Mouse (Mus musculus) neural tube, embryonic 14.5 days (tissue): ENCODE measurements around the gene Fryl. TPM values are rescaled to one million over a fixed set of nuclear protein-coding genes. Genes with fewer than 3 reads are reported as not detected.

Source experiments
- ATAC-seq: fragments of 200-750 bp; cut with Nextera tagmentation; 2 replicates; pipeline ENCODE4 v1.8.0; 2017; ENCODE audit warnings: low read depth, mild to moderate bottlenecking, moderate TSS enrichment, moderate library complexity
- H3K27ac ChIP-seq: fragments of 300-500 bp; sonication (generic); 2 replicates; pipeline ENCODE4 v1.5.1; 2014; ENCODE audit warnings: low read depth, mild to moderate bottlenecking, control low read depth, low read length, moderate library complexity, mixed read lengths
- H3K27me3 ChIP-seq: fragments of 300-500 bp; sonication (generic); 2 replicates; pipeline ENCODE4 v1.6.1; 2014; ENCODE audit warnings: low read length; ENCODE audit not compliant: control insufficient read depth, insufficient read depth
- H3K36me3 ChIP-seq: fragments of 300-500 bp; sonication (generic); 2 replicates; pipeline ENCODE4 v1.6.1; 2014; ENCODE audit warnings: low read length, mixed read lengths; ENCODE audit not compliant: control insufficient read depth, insufficient read depth
- H3K4me1 ChIP-seq: fragments of 300-500 bp; sonication (generic); 2 replicates; pipeline ENCODE4 v1.6.1; 2014; ENCODE audit warnings: low read length; ENCODE audit not compliant: control insufficient read depth, insufficient read depth
- H3K4me2 ChIP-seq: fragments of 300-500 bp; sonication (generic); 2 replicates; pipeline ENCODE4 v1.6.1; 2014; ENCODE audit warnings: mild to moderate bottlenecking, low read depth, low read length, control low read depth
- H3K4me3 ChIP-seq: fragments of 300-500 bp; sonication (generic); 2 replicates; pipeline ENCODE4 v1.5.1; 2014; ENCODE audit warnings: low read depth, low read length, control low read depth, mixed read lengths
- H3K9ac ChIP-seq: fragments of 300-500 bp; sonication (generic); replicated peaks from 2 replicates; pipeline ENCODE4 v1.6.1; 2014; ENCODE audit warnings: low read depth, mild to moderate bottlenecking, control low read depth, low read length, mixed read lengths
- H3K9me3 ChIP-seq: fragments of 300-500 bp; sonication (generic); 2 replicates; pipeline ENCODE4 v1.6.1; 2016; ENCODE audit warnings: low read length; ENCODE audit not compliant: control insufficient read depth
- WGBS: fragments of 180-500 bp; shearing (Covaris S2); extraction: QIAGEN DNeasy Blood & Tissue Kit; methylation state at CpG from one replicate; pipeline ENCODE4 v1.1.7; 2014; 5-methylcytosine and 5-hydroxymethylcytosine counted together
- polyA plus RNA-seq: library from polyadenylated mRNA; unstranded; fragments of >200 nt; fragmentation: Nextera tagmentation; extraction: Ambion mirVana; gene quantifications from 2 replicates; pipeline ENCODE4 v1.2.1, GENCODE M21; 2014

The Fryl gene
- polyA plus RNA-seq, 1 experiment from 2014 or later, result 54.1 TPM

GRCm38 (mm10) chr5:73103657-73104056, 152.8 kb downstream of the Fryl start:
- ATAC-seq, result no peak
- Histone ChIP-seq H3K27me3 (no peaks in the 10 kb centered on the region), H3K36me3 (peaks cover 25% of the 10 kb centered on the region; the same call in 1 of the 2 replicates), H3K9ac (no peak overlapping the region), H3K4me3 (no peak overlapping the region), H3K4me1 (no peaks in the 10 kb centered on the region), H3K4me2 (no peak overlapping the region), H3K9me3 (no peaks in the 10 kb centered on the region), H3K27ac (no peak overlapping the region)
- 93% methylated on average over 7 of the region's 7 CpGs for WGBS

- Histone ChIP-seq H3K4me3 (no peak overlapping the region), H3K4me2 (no peak overlapping the region), H3K9me3 (no peaks in the 10 kb centered on the region), H3K36me3 (peaks cover 22% of the 10 kb centered on the region; the same call in 1 of the 2 replicates), H3K27ac (no peak overlapping the region), H3K27me3 (no peaks in the 10 kb centered on the region), H3K4me1 (no peaks in the 10 kb centered on the region), H3K9ac (no peak overlapping the region)
- no peak for ATAC-seq
- WGBS, result 58% methylated on average over 10 of the region's 10 CpGs
These were observed 154.0 kb downstream of the Fryl start for GRCm38 (mm10) chr5:73102342-73102989.

- WGBS, result 73% methylated on average over 8 of the region's 8 CpGs
- no peaks in the 10 kb centered on the region for H3K9me3 ChIP-seq
These were observed 164.2 kb downstream of the Fryl start for GRCm38 (mm10) chr5:73092236-73092635.

GRCm38 (mm10) chr5:73089158-73089557, 167.3 kb downstream of the Fryl start:
- WGBS, result 95% methylated on average over 17 of the region's 17 CpGs
- H3K27me3 ChIP-seq, result no peaks in the 10 kb centered on the region
- no peak for ATAC-seq
- no peak overlapping the region for H3K4me2 ChIP-seq
- no peaks in the 10 kb centered on the region for H3K9me3 ChIP-seq
- H3K27ac ChIP-seq, result no peak overlapping the region
- H3K4me3 ChIP-seq, result no peak overlapping the region
- no peak overlapping the region for H3K9ac ChIP-seq
- no peaks in the 10 kb centered on the region for H3K4me1 ChIP-seq
- peaks cover 30% of the 10 kb centered on the region for H3K36me3 ChIP-seq

More at GRCm38 (mm10) chr5:73092236-73092635, 164.2 kb downstream of the Fryl start:
- Histone ChIP-seq H3K27ac (no peak overlapping the region), H3K27me3 (no peaks in the 10 kb centered on the region), H3K4me3 (no peak overlapping the region), H3K4me2 (no peak overlapping the region), H3K4me1 (no peaks in the 10 kb centered on the region), H3K9ac (no peak overlapping the region), H3K36me3 (peaks cover 44% of the 10 kb centered on the region)
- ATAC-seq, result no peak

DNA sequence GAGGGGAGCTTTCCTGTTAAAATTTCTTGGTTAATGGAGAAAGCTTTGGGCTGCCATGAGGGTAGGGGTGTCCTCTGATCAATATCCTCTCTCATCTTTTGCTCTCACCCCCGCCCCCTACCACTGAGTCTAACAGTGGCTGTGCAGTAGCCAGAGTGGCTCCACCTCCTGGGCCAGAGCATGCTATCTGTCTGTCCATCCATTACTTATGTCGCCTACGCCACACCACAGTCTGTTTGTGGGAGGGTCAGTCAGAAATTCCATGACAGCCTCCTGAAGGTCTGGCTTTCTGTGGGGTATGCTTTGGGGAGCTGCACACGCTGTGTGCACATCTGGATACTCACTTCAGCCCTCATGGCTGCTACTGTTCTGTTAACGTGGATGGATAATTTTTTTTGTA, 174.9 kb downstream of the Fryl start:
- H3K27me3 ChIP-seq, result no peaks in the 10 kb centered on the region
- peaks cover 29% of the 10 kb centered on the region for H3K36me3 ChIP-seq
- no peak overlapping the region for H3K27ac ChIP-seq
- no peak overlapping the region for H3K4me2 ChIP-seq
- no peak overlapping the region for H3K9ac ChIP-seq
- WGBS, result 96% methylated on average over 5 of the region's 5 CpGs
- H3K9me3 ChIP-seq, result no peaks in the 10 kb centered on the region
- ATAC-seq, result no peak
- H3K4me3 ChIP-seq, result no peak overlapping the region
- H3K4me1 ChIP-seq, result no peaks in the 10 kb centered on the region

GRCm38 (mm10) chr5:73079801-73080200, 176.6 kb downstream of the Fryl start:
- Histone ChIP-seq H3K4me2 (no peak overlapping the region), H3K9ac (no peak overlapping the region), H3K9me3 (no peaks in the 10 kb centered on the region), H3K4me3 (no peak overlapping the region), H3K27ac (no peak overlapping the region), H3K4me1 (no peaks in the 10 kb centered on the region), H3K36me3 (peaks cover 32% of the 10 kb centered on the region), H3K27me3 (no peaks in the 10 kb centered on the region)
- 90% methylated on average over 5 of the region's 5 CpGs for WGBS
- no peak for ATAC-seq

DNA sequence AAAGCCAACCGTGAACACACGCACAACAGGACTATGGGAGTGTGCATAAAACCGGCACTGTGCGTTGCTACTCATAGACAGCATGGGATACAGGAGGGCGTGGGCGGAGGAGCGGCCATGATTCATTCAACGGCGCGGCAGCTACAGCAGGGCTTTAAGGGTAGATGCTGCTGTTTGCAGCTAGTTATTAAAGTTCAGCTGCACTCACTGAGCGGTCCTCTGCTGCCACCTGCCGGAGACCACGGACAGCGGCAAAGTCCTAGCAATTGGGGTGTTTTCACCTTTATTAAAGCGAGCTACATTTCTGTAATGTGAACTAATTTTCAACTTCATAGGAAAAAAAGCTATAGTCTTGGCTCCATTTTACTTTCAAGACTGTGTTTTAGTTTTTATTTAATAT, 185.1 kb downstream of the Fryl start:
- Histone ChIP-seq H3K4me1 (no peaks in the 10 kb centered on the region), H3K9me3 (no peaks in the 10 kb centered on the region), H3K36me3 (peaks cover 24% of the 10 kb centered on the region), H3K9ac (no peak overlapping the region), H3K4me2 (no peak overlapping the region), H3K4me3 (no peak overlapping the region), H3K27me3 (no peaks in the 10 kb centered on the region), H3K27ac (no peak overlapping the region)
- 33% methylated on average over 15 of the region's 15 CpGs for WGBS
- peak; percentile 78; the same call in 1 of the 2 replicates for ATAC-seq

GRCm38 (mm10) chr5:73066946-73067345, 189.5 kb downstream of the Fryl start:
- Histone ChIP-seq H3K4me2 (no peak overlapping the region), H3K4me1 (no peaks in the 10 kb centered on the region), H3K27me3 (no peaks in the 10 kb centered on the region), H3K9me3 (no peaks in the 10 kb centered on the region), H3K27ac (no peak overlapping the region), H3K9ac (no peak overlapping the region), H3K36me3 (peaks cover 28% of the 10 kb centered on the region), H3K4me3 (no peak overlapping the region)
- WGBS, result 63% methylated on average over 6 of the region's 6 CpGs
- ATAC-seq, result no peak

DNA sequence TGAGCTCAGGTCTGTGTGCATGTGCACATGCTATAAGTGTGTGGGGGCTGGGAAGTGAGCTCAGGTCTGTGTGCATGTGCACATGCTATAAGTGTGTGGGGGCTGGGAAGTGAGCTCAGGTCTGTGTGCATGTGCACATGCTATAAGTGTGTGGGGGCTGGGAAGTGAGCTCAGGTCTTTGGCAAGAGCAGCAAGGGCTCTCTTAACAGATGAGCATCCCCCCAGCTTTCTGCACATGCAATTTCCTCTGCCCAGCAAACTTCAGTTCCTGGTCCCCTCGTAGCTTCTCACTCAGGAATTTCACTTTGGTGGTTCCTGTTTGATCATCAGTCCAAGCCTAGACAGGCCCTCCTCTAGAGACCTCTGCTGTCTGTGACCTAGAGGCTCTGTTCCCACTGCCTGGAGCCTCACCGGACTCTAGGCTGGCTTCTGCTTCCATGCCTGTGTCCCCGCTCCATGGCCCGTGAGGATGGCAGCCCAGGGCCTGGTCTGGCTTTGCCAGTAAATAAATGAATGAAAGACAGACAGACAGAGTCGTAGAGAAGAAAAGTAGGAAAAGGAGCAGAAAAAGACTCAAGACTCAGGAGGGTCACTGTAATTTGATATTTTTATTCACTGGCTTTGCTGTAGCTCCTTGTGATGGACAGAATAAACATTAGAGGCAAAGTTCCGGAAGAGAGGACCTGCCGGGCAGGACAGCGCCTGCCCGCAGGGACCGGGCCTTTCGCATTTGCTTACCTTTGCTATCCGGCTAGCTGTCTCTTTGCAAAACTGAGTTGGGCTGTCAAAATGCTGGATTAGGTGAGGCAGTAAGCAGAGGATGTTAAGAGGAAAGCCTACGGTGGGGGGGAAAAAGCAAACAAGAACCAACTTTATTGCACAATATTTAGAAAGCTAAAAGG, 192.4 kb downstream of the Fryl start:
- Histone ChIP-seq H3K9me3 (no peaks in the 10 kb centered on the region), H3K36me3 (peaks cover 25% of the 10 kb centered on the region), H3K4me1 (no peaks in the 10 kb centered on the region), H3K27ac (no peak overlapping the region), H3K4me3 (no peak overlapping the region), H3K27me3 (no peaks in the 10 kb centered on the region), H3K4me2 (no peak overlapping the region), H3K9ac (no peak overlapping the region)
- 84% methylated on average over 13 of the region's 13 CpGs for WGBS
- no peak for ATAC-seq
